Mouse (Mus musculus) lung, postnatal 0 days (tissue): ENCODE data around the gene Ankrd9. TPM values are rescaled to one million over a fixed set of nuclear protein-coding genes. Genes with fewer than 3 reads are reported as not detected.

ENCODE experiments used
- ATAC-seq: fragments of 200-750 bp; cut with Nextera tagmentation; 2 replicates; pipeline ENCODE4 v1.8.0; 2017; ENCODE audit warnings: moderate library complexity
- DNase-seq: peaks from one replicate; pipeline ENCODE4 v3.0.0-alpha.2; 2016; ENCODE audit warnings: low spot score
- H3K27ac ChIP-seq: fragments of 300-500 bp; sonication (generic); 2 replicates; pipeline ENCODE4 v1.5.1; 2014; ENCODE audit warnings: antibody characterized with exemption, mild to moderate bottlenecking, low read length, mixed read lengths
- H3K27me3 ChIP-seq: fragments of 300-500 bp; sonication (generic); replicated peaks from 2 replicates; pipeline ENCODE4 v1.6.1; 2014; ENCODE audit warnings: low read length, mixed read lengths; ENCODE audit not compliant: insufficient read depth
- H3K36me3 ChIP-seq: fragments of 300-500 bp; sonication (generic); 2 replicates; pipeline ENCODE4 v1.6.1; 2014; ENCODE audit warnings: low read length, mixed read lengths; ENCODE audit not compliant: insufficient read depth
- H3K4me1 ChIP-seq: fragments of 300-500 bp; sonication (generic); 2 replicates; pipeline ENCODE4 v1.6.1; 2014; ENCODE audit warnings: antibody characterized with exemption, low read depth, low read length, mixed read lengths; ENCODE audit not compliant: insufficient read depth
- H3K4me2 ChIP-seq: fragments of 300-500 bp; sonication (generic); replicated peaks from 2 replicates; pipeline ENCODE4 v1.6.1; 2014; ENCODE audit warnings: low read depth, mild to moderate bottlenecking, low read length, moderate library complexity, mixed read lengths
- H3K4me3 ChIP-seq: fragments of 300-500 bp; sonication (generic); 2 replicates; pipeline ENCODE4 v1.5.1; 2014; ENCODE audit warnings: low read depth, low read length
- H3K9ac ChIP-seq: fragments of 300-500 bp; sonication (generic); replicated peaks from 2 replicates; pipeline ENCODE4 v1.6.1; 2014; ENCODE audit warnings: low read depth, mild to moderate bottlenecking
- H3K9me3 ChIP-seq: fragments of 300-500 bp; sonication (generic); 2 replicates; pipeline ENCODE4 v1.6.1; 2016; ENCODE audit warnings: low read length, mixed read lengths
- CTCF ChIP-seq: IDR thresholded peaks from 2 replicates; pipeline ENCODE4 v1.5.1; 2016; ENCODE audit warnings: antibody characterized with exemption, mild to moderate bottlenecking
- EP300 ChIP-seq: IDR thresholded peaks from 2 replicates; pipeline ENCODE4 v1.6.1; 2016; ENCODE audit warnings: antibody characterized with exemption, mild to moderate bottlenecking, control low read depth
- WGBS: fragments of 180-500 bp; shearing (Covaris S2); extraction: QIAGEN DNeasy Blood & Tissue Kit; methylation state at CpG from one replicate; pipeline ENCODE4 v1.1.7; 2014; 5-methylcytosine and 5-hydroxymethylcytosine counted together
- polyA plus RNA-seq: library from polyadenylated mRNA; unstranded; fragments of >200 nt; fragmentation: Nextera tagmentation; extraction: Ambion mirVana; gene quantifications from 2 replicates; pipeline ENCODE4 v1.2.1, GENCODE M21; 2015

Ankrd9 gene
- polyA plus RNA-seq, 1 experiment from 2014 or later = 12.4 TPM

DNA sequence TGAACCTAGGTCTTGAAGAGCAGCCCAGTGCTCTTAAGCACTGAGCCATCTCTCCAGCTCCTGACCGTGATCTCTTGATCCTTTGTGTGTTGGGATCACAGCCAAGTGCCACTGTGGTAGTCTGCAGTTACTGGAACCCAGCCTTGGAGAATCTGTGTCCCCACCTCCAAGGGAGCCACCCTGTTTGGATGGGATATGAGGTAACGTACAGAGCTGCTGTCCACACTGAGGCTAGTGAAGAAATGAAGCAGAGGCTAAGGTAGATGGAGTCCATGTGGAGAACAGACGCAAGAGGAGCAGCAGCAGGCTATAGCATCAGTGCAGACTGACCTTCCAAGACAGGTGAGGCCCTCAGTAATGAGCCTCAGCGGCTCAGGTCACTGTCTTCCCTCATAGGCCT, 5.0 kb downstream of the Ankrd9 start:
- TF ChIP-seq EP300 = no peak
- peaks cover 5% of the 10 kb centered on the region; the same call in 1 of the 2 replicates for H3K4me1 ChIP-seq
- no peak for ATAC-seq
- H3K27ac ChIP-seq = no peak overlapping the region
- DNase-seq = no peak
- whole genome bisulfite sequencing = 89% methylated on average over 4 of the region's 4 CpGs
- H3K9ac ChIP-seq = no peak overlapping the region
- no peaks in the 10 kb centered on the region for H3K9me3 ChIP-seq
- H3K27me3 ChIP-seq = no peaks in the 10 kb centered on the region
- peaks cover 20% of the 10 kb centered on the region for H3K36me3 ChIP-seq
- H3K4me3 ChIP-seq = no peak overlapping the region
- no peak overlapping the region for H3K4me2 ChIP-seq

DNA sequence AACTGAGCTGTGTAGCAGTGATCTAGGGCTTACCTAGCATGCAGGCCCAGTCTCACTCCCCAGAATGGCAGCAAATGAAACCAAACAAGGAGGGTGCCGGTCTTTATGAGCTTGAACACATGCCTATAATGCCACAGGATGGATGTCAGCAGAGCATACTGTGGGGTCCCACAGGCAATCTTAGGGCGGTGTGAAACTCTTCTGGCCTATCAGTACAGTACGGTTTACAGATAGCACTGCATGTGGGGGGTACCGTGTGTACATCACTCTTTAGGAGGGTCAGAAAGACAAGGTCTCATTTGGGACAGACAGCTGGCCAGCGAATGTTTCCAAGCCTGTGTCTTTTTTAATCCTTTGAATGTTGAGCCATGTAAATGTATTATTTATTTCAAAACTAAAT, 6.9 kb downstream of the Ankrd9 start:
- Histone ChIP-seq H3K4me3 (no peak overlapping the region), H3K9ac (no peak overlapping the region), H3K36me3 (peaks cover 20% of the 10 kb centered on the region), H3K4me2 (no peak overlapping the region), H3K4me1 (no peaks in the 10 kb centered on the region), H3K27me3 (no peaks in the 10 kb centered on the region), H3K27ac (no peak overlapping the region), H3K9me3 (no peaks in the 10 kb centered on the region)
- TF ChIP-seq CTCF = no peak
- TF ChIP-seq EP300 = no peak
- 87% methylated on average over 5 of the region's 5 CpGs for WGBS
- DNase-seq (no peak), ATAC-seq (no peak)

DNA sequence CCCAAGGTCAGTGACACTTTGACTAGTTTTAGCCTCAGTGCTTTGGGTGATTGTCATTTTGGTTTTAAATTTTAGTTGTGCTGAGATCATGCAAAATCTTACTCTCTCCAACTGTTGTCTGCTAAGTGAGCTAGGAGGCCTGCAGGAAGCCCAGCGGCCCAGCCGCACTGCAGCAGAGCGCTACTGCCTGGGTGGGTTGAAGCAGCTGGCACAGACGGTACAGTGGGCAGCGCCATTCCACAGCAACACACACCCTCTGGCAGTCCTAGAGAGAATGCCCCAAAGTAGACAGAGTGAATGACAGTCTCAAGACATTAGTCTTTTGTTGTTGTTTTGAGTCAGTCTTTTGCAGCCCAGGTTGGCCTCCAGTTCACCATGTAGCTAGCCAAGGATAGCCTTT, 8.4 kb downstream of the Ankrd9 start:
- no peak overlapping the region for H3K4me3 ChIP-seq
- no peaks in the 10 kb centered on the region for H3K27me3 ChIP-seq
- no peak overlapping the region for H3K27ac ChIP-seq
- H3K36me3 ChIP-seq = peaks cover 20% of the 10 kb centered on the region
- WGBS = 91% methylated on average over 5 of the region's 5 CpGs
- ATAC-seq = no peak
- H3K4me1 ChIP-seq = no peaks in the 10 kb centered on the region
- TF ChIP-seq EP300 = no peak
- TF ChIP-seq CTCF = no peak
- no peak for DNase-seq
- no peak overlapping the region for H3K4me2 ChIP-seq
- no peaks in the 10 kb centered on the region for H3K9me3 ChIP-seq
- no peak overlapping the region for H3K9ac ChIP-seq

DNA sequence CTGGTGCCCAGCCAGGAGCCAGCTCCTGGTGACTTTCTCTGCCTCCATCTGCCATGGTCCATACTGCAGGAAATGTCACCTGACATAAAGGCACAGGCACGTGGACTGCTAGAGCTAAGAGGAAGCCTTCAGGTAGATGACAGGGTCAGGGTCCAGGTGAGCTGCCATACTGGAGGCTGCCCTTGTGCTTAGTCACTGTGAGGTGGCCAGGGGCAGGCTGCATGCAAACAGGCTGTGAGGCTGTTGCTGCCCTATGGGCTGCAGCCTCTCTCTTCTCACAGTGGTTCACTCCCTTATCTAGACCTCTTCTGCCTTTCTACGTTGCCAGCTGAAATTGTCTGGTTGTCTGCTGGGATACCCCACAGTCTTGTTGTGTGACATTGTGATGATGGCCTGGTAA, 11.7 kb downstream of the Ankrd9 start:
- H3K27me3 ChIP-seq = no peaks in the 10 kb centered on the region
- no peak overlapping the region for H3K4me2 ChIP-seq
- ATAC-seq (no peak), DNase-seq (no peak)
- no peaks in the 10 kb centered on the region for H3K9me3 ChIP-seq
- peaks cover 14% of the 10 kb centered on the region for H3K36me3 ChIP-seq
- no peaks in the 10 kb centered on the region for H3K4me1 ChIP-seq
- H3K9ac ChIP-seq = no peak overlapping the region
- no peak for TF ChIP-seq EP300
- no peak for TF ChIP-seq CTCF
- no peak overlapping the region for H3K4me3 ChIP-seq
- WGBS = 84% methylated on average over 2 of the region's 2 CpGs
- H3K27ac ChIP-seq = no peak overlapping the region

DNA sequence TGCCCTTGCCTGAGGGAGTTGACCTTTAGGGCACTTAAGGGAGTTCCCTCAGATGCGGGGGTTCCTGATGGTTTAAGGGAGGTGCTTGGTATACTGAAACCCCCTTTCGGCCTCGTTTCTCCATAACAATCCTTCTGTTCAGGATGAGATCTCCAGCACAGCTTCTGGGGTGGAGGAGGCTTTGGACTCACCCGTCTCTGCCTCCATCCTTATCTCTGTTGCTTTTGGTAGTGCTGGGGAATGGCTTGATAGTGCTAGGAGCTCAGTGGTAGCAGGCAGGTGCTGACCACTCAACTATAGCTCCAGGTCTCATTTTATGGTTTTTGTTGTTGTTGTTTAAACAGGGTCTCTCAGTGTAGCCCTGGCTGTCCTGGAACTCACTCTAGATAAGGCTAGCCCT, 12.8 kb downstream of the Ankrd9 start:
- no peaks in the 10 kb centered on the region for H3K27me3 ChIP-seq
- WGBS = 72% methylated on average over 4 of the region's 4 CpGs
- no peak overlapping the region for H3K27ac ChIP-seq
- no peak overlapping the region for H3K4me3 ChIP-seq
- H3K36me3 ChIP-seq = peaks cover 14% of the 10 kb centered on the region
- H3K4me2 ChIP-seq = no peak overlapping the region
- H3K9ac ChIP-seq = no peak overlapping the region
- DNase-seq (no peak), ATAC-seq (no peak)
- no peaks in the 10 kb centered on the region for H3K4me1 ChIP-seq
- no peak for TF ChIP-seq CTCF
- no peak for TF ChIP-seq EP300
- no peaks in the 10 kb centered on the region for H3K9me3 ChIP-seq

DNA sequence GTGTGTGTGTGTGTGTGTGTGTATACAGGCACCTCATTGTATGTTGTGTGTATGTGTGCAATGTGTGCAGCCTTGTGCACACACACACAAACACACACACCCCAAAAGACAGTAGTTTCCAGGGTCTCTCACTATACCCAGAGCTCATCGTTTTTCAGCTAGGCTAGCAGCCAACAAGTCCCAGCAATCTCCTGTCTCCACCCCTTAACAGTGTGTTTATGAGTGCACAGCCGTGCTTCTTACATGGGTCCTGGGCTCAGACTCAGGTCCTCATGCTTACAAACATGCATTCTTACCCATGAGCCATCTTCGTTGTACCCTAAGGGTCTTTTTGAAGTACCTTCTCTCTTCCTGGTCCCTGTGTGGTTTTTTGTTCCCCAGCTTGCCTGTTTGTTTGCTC, 13.3 kb downstream of the Ankrd9 start:
- Histone ChIP-seq H3K9me3 (no peaks in the 10 kb centered on the region), H3K27ac (no peak overlapping the region), H3K4me2 (no peak overlapping the region), H3K4me3 (no peak overlapping the region), H3K27me3 (no peaks in the 10 kb centered on the region), H3K4me1 (no peaks in the 10 kb centered on the region), H3K9ac (no peak overlapping the region), H3K36me3 (peaks cover 13% of the 10 kb centered on the region)
- DNase-seq (no peak), ATAC-seq (no peak)
- TF ChIP-seq EP300 (no peak), CTCF (no peak)
- WGBS = 37% methylated on average over 3 of the region's 3 CpGs

DNA sequence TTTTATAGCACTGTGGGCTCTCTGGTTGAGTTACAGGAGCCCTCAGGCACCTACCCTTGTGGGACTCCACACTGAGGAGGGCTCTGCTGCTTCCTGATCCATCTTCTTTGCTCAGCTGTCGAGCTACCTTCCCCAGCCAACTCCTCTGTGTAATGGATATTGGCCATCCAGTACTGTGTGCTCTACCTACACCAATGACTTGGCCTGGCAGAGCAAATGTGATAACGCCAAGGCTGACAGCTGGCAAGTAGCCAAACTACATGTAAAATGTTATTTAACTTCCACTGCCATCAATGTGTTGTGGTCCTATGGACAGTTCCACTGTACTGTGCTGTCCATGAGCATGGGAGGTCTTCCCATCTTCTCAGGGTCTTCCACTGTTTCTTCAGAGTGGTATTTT, 16.9 kb downstream of the Ankrd9 start:
- Histone ChIP-seq H3K27me3 (no peaks in the 10 kb centered on the region), H3K4me3 (no peak overlapping the region), H3K27ac (no peak overlapping the region), H3K4me1 (no peaks in the 10 kb centered on the region), H3K4me2 (no peak overlapping the region), H3K9me3 (no peaks in the 10 kb centered on the region), H3K36me3 (0 out of 2 replicates have a peak, but pooled peaks cover 8% of the 10 kb centered on the region), H3K9ac (no peak overlapping the region)
- DNase-seq (no peak), ATAC-seq (no peak)
- 59% methylated on average over 2 of the region's 2 CpGs for WGBS
- TF ChIP-seq CTCF (no peak), EP300 (no peak)
